In genomic region chr4:124751300-124752250, GRCm38 (mm10) we compare ENCODE assay signal across 8 mouse cellular contexts. TPM values are rescaled to one million over a fixed set of nuclear protein-coding genes. Genes with fewer than 3 reads are reported as not detected.
A peak's percentile ranks its signal among the peaks of the same experiment; 100 is the strongest.
DNase-seq lines count a peak whose midpoint lies in the region; ATAC-seq and TF ChIP-seq lines count a peak whose summit lies in the region.

No protein-coding gene starts in this region.

- peak overlapping the region; percentile 68 for H3K4me3 ChIP-seq in forebrain, embryonic 15.5 days
- H3K4me3 ChIP-seq in lung, adult 2 months (replicated peaks; ENCODE audit: extremely low read depth, low read depth, low read length): peak overlapping the region; percentile 97

- peak overlapping the region; percentile 95 for H3K4me2 ChIP-seq in forebrain, embryonic 15.5 days (replicated peaks)

- peak; percentile 74; the same call in 1 of the 2 replicates for TF ChIP-seq POLR2A in lung, adult 2 months (IDR thresholded peaks at IDR 0.05; ENCODE audit: borderline replicate concordance, extremely low read depth, low read depth, low read length)

- ATAC-seq in forebrain, embryonic 15.5 days (replicated peaks): peak; percentile 100
- peak; percentile 99 for ATAC-seq in neutrophil, adult 5-6 weeks (ENCODE audit: extremely low read depth, insufficient number of reproducible peaks, low FRiP score, poor library complexity, severe bottlenecking)

- intact Hi-C loops in heart, postnatal 25 days (cut with DNase I): loop anchor here (5.0 kb wide), 1 partner anchor 39 kb away; the partner anchor contains the start of gene Sf3a3

- H3K4me1 ChIP-seq in forebrain, embryonic 15.5 days: peaks cover 16% of the 10 kb centered on the region
- peaks cover 27% of the 10 kb centered on the region for H3K4me1 ChIP-seq in lung, adult 2 months (ENCODE audit: control insufficient read depth, insufficient read depth, low read length)

- WGBS in forebrain, embryonic 15.5 days: under 1% methylated on average over 75 of the region's 75 CpGs
- WGBS in lung, adult 2 months: under 1% methylated on average over 75 of the region's 75 CpGs

- peaks cover 4% of the 10 kb centered on the region; the same call in 1 of the 2 replicates for H3K36me3 ChIP-seq in forebrain, embryonic 15.5 days

- H3K9ac ChIP-seq in forebrain, embryonic 15.5 days (replicated peaks): peak overlapping the region; percentile 69

- no peak for TF ChIP-seq CTCF in lung, adult 2 months (IDR thresholded peaks at IDR 0.05; ENCODE audit: insufficient read depth, low read length)

- no peaks in the 10 kb centered on the region for H3K27me3 ChIP-seq in forebrain, embryonic 15.5 days

- DNase-seq in ES-CJ7 (ENCODE audit: low read depth, low spot score): peak; percentile 98
- peak; percentile 97 for DNase-seq in cerebellum, adult 11 months
- DNase-seq in heart, postnatal 25 days (ENCODE audit: low spot score): peak; percentile 99
- peak; percentile 98 to 99 for DNase-seq in layer of hippocampus, adult 18-20 months (ENCODE audit: low spot score in 2 of 2)
- DNase-seq in lung, adult 2 months: peak; percentile 99
- DNase-seq in thymus, adult 18-20 months: peak; percentile 98 to 99

- peak overlapping the region; percentile 9; the same call in 1 of the 2 replicates for H3K27ac ChIP-seq in forebrain, embryonic 15.5 days (replicated peaks)

- H3K9me3 ChIP-seq in forebrain, embryonic 15.5 days: no peaks in the 10 kb centered on the region

RNA-seq across cellular contexts. Expression of gene Inpp5b, which starts 9.9 kb away (rescaled TPM):
- 22.6 and 25.2 TPM in 2 replicates for polyA plus RNA-seq in forebrain, embryonic 15.5 days (2015; fragmentation: Nextera tagmentation; extraction: Ambion mirVana)
- 10 to 100 TPM; 10.1 to 10.4 TPM for total RNA-seq in heart, postnatal 25 days (2021)
- total RNA-seq in layer of hippocampus, adult 18-20 months (2021): 10 to 100 TPM; 42.9 to 47.1 TPM
- polyA plus RNA-seq in lung, adult 2 months (2012; rRNA removed): 62.1 and 93.3 TPM in 2 replicates
- 26.2 and 27.1 TPM in 2 replicates for total RNA-seq in neutrophil, adult 5-6 weeks (2017)

RNA-seq across cellular contexts. Expression of gene Sf3a3, which starts 37.0 kb away (rescaled TPM):
- 132 and 133 TPM in 2 replicates for polyA plus RNA-seq in forebrain, embryonic 15.5 days (2015; fragmentation: Nextera tagmentation; extraction: Ambion mirVana)
- 10 to 100 TPM; 18.4 to 18.6 TPM for total RNA-seq in heart, postnatal 25 days (2021)
- 10 to 100 TPM; 35.0 TPM for total RNA-seq in layer of hippocampus, adult 18-20 months (2021)
- 8.1 and 11.5 TPM in 2 replicates for polyA plus RNA-seq in lung, adult 2 months (2012; rRNA removed)
- 66.7 and 71.5 TPM in 2 replicates for total RNA-seq in neutrophil, adult 5-6 weeks (2017)

RNA-seq across cellular contexts. Expression of gene Mtf1, which starts 50.3 kb away (rescaled TPM):
- polyA plus RNA-seq in forebrain, embryonic 15.5 days (2015; fragmentation: Nextera tagmentation; extraction: Ambion mirVana): 12.1 and 13.8 TPM in 2 replicates
- total RNA-seq in heart, postnatal 25 days (2021): 10 to 100 TPM; 13.7 to 16.5 TPM
- total RNA-seq in layer of hippocampus, adult 18-20 months (2021): 10 to 100 TPM; 26.0 to 29.3 TPM
- polyA plus RNA-seq in lung, adult 2 months (2012; rRNA removed): 6.5 and 8.0 TPM in 2 replicates
- total RNA-seq in neutrophil, adult 5-6 weeks (2017): 20.4 and 22.7 TPM in 2 replicates

RNA-seq across cellular contexts. Expression of gene Fhl3, which starts 51.1 kb away (rescaled TPM):
- 1.6 and 2.2 TPM in 2 replicates for polyA plus RNA-seq in forebrain, embryonic 15.5 days (2015; fragmentation: Nextera tagmentation; extraction: Ambion mirVana)
- total RNA-seq in heart, postnatal 25 days (2021): 10 to 100 TPM; 12.7 to 14.2 TPM
- 1 to 10 TPM; 1.2 to 1.4 TPM for total RNA-seq in layer of hippocampus, adult 18-20 months (2021)
- 15.1 and 36.7 TPM in 2 replicates for polyA plus RNA-seq in lung, adult 2 months (2012; rRNA removed)
- total RNA-seq in neutrophil, adult 5-6 weeks (2017): 9.7 and 12.0 TPM in 2 replicates

RNA-seq across cellular contexts. Expression of gene Utp11, which starts 58.2 kb away (rescaled TPM):
- 44.4 and 46.0 TPM in 2 replicates for polyA plus RNA-seq in forebrain, embryonic 15.5 days (2015; fragmentation: Nextera tagmentation; extraction: Ambion mirVana)
- total RNA-seq in heart, postnatal 25 days (2021): 10 to 100 TPM; 10.8 to 13.2 TPM
- total RNA-seq in layer of hippocampus, adult 18-20 months (2021): 10 to 100 TPM; 16.8 to 18.1 TPM
- 4.4 and 7.2 TPM in 2 replicates for polyA plus RNA-seq in lung, adult 2 months (2012; rRNA removed)
- 35.6 and 46.1 TPM in 2 replicates for total RNA-seq in neutrophil, adult 5-6 weeks (2017)

Comparison
In these comparisons a context has a peak if more than half of its experiments do, and no peak if none do; other contexts are left out.
1. Peak in every context shown above with its lines: DNase-seq, ATAC-seq, H3K4me3 ChIP-seq and H3K27ac ChIP-seq.